Mouse (Mus musculus) midbrain, embryonic 15.5 days (tissue): ENCODE data around the gene Ano10. TPM values are rescaled to one million over a fixed set of nuclear protein-coding genes. Genes with fewer than 3 reads are reported as not detected.

Experiments used
- ATAC-seq: fragments of 200-750 bp; cut with Nextera tagmentation; replicated peaks from 2 replicates; pipeline ENCODE4 v1.8.0; 2017; ENCODE audit warnings: moderate TSS enrichment
- H3K27ac ChIP-seq: fragments of 300-500 bp; sonication (generic); 2 replicates; pipeline ENCODE4 v1.5.1; 2015; ENCODE audit warnings: mild to moderate bottlenecking, inconsistent platforms
- H3K27me3 ChIP-seq: fragments of 300-500 bp; sonication (generic); replicated peaks from 2 replicates; pipeline ENCODE4 v1.6.1; 2015; ENCODE audit warnings: inconsistent platforms
- H3K36me3 ChIP-seq: fragments of 300-500 bp; sonication (generic); replicated peaks from 2 replicates; pipeline ENCODE4 v1.6.1; 2015; ENCODE audit warnings: inconsistent platforms
- H3K4me1 ChIP-seq: fragments of 300-500 bp; sonication (generic); 2 replicates; pipeline ENCODE4 v1.6.1; 2015; ENCODE audit warnings: inconsistent platforms
- H3K4me2 ChIP-seq: fragments of 300-500 bp; sonication (generic); 2 replicates; pipeline ENCODE4 v1.6.1; 2015; ENCODE audit warnings: inconsistent platforms, mild to moderate bottlenecking, moderate library complexity
- H3K4me3 ChIP-seq: fragments of 300-500 bp; sonication (generic); 2 replicates; pipeline ENCODE4 v1.5.1; 2015; ENCODE audit warnings: mild to moderate bottlenecking, inconsistent platforms
- H3K9ac ChIP-seq: fragments of 300-500 bp; sonication (generic); 2 replicates; pipeline ENCODE4 v1.6.1; 2015; ENCODE audit warnings: mild to moderate bottlenecking, inconsistent platforms
- H3K9me3 ChIP-seq: fragments of 300-500 bp; sonication (generic); 2 replicates; pipeline ENCODE4 v1.6.1; 2016; ENCODE audit warnings: inconsistent platforms
- WGBS: fragments of 180-500 bp; shearing (Covaris S2); methylation state at CpG from one replicate; pipeline ENCODE4 v1.1.7; 2015; ENCODE audit warnings: mixed read lengths; 5-methylcytosine and 5-hydroxymethylcytosine counted together
- polyA plus RNA-seq: library from polyadenylated mRNA; unstranded; fragments of >200 nt; fragmentation: Nextera tagmentation; extraction: Ambion mirVana; gene quantifications from 2 replicates; pipeline ENCODE4 v1.2.1, GENCODE M21; 2015

Ano10 gene
- polyA plus RNA-seq, 1 experiment from 2014 or later: 39.7 TPM

GRCm38 (mm10) chr9:122139236-122139635 lies 155.0 kb downstream of the Ano10 start:
- ATAC-seq: no peak
- WGBS: 56% methylated on average over 2 of the region's 2 CpGs
- H3K4me1 ChIP-seq: peaks cover 2% of the 10 kb centered on the region; the same call in 1 of the 2 replicates
- H3K27me3 ChIP-seq: no peaks in the 10 kb centered on the region
- 0 out of 2 replicates have a peak, but pooled peaks cover 4% of the 10 kb centered on the region for H3K36me3 ChIP-seq
- H3K27ac ChIP-seq: no peak overlapping the region
- no peak overlapping the region for H3K4me3 ChIP-seq
- no peak overlapping the region for H3K9ac ChIP-seq
- H3K9me3 ChIP-seq: no peaks in the 10 kb centered on the region
- no peak overlapping the region for H3K4me2 ChIP-seq

DNA sequence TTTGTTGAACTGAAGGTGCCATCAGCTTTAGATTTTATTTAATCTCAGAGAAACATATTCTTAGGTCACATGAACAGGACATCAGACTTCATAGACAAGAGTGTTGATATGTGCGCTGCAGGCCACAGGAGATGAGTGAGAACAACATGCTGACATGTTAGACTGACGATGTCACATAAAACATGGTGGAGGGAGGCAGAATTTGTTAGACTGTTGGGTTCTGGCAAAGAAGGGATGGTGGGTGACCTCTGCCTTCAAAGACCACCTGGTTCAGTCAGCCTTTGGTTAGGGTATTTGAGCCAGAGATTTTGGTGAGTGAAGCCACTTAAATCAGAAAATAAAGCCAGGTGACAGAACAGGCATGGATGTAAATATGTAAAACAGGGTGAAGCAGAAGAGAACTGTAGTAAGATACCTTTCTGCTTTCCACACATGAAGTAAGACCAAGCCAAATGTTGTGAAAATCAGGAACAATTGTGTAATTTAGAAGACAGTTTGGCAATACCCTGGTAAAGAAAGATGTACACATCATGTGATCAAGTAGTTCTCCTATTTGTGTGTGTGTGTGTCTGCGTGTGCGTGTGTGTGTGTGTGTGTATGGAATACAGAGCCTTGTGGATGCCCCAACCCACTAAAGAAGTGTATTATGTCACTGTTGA lies 155.7 kb downstream of the Ano10 start:
- Histone ChIP-seq H3K4me1 (peaks cover 2% of the 10 kb centered on the region; the same call in 1 of the 2 replicates), H3K4me3 (no peak overlapping the region), H3K9ac (no peak overlapping the region), H3K27ac (no peak overlapping the region), H3K4me2 (no peak overlapping the region), H3K9me3 (no peaks in the 10 kb centered on the region), H3K27me3 (no peaks in the 10 kb centered on the region), H3K36me3 (0 out of 2 replicates have a peak, but pooled peaks cover 2% of the 10 kb centered on the region)
- no peak for ATAC-seq
- WGBS: 93% methylated on average over 4 of the region's 4 CpGs

- Histone ChIP-seq H3K4me1 (peaks cover 2% of the 10 kb centered on the region; the same call in 1 of the 2 replicates), H3K4me3 (no peak overlapping the region), H3K9me3 (no peaks in the 10 kb centered on the region), H3K4me2 (no peak overlapping the region), H3K27me3 (no peaks in the 10 kb centered on the region), H3K27ac (no peak overlapping the region), H3K9ac (no peak overlapping the region), H3K36me3 (0 out of 2 replicates have a peak, but pooled peaks cover 2% of the 10 kb centered on the region)
- 71% methylated on average over 1 of the region's 1 CpGs for WGBS
- no peak for ATAC-seq
These were observed 156.3 kb downstream of the Ano10 start for GRCm38 (mm10) chr9:122137960-122138359.

- Histone ChIP-seq H3K27ac (no peak overlapping the region), H3K9ac (no peak overlapping the region), H3K27me3 (no peaks in the 10 kb centered on the region), H3K4me2 (no peak overlapping the region), H3K36me3 (0 out of 2 replicates have a peak, but pooled peaks cover 2% of the 10 kb centered on the region), H3K9me3 (no peaks in the 10 kb centered on the region), H3K4me3 (no peak overlapping the region), H3K4me1 (peaks cover 2% of the 10 kb centered on the region; the same call in 1 of the 2 replicates)
- no peak for ATAC-seq
- 93% methylated on average over 2 of the region's 2 CpGs for WGBS
These were observed 158.4 kb downstream of the Ano10 start for GRCm38 (mm10) chr9:122135885-122136170.

- no peak overlapping the region for H3K27ac ChIP-seq
- H3K27me3 ChIP-seq: no peaks in the 10 kb centered on the region
- no peaks in the 10 kb centered on the region for H3K9me3 ChIP-seq
- 0 out of 2 replicates have a peak, but pooled peaks cover 2% of the 10 kb centered on the region for H3K36me3 ChIP-seq
- peaks cover 2% of the 10 kb centered on the region; the same call in 1 of the 2 replicates for H3K4me1 ChIP-seq
- whole genome bisulfite sequencing: 78% methylated on average over 1 of the region's 1 CpGs
- ATAC-seq: no peak
- H3K4me3 ChIP-seq: no peak overlapping the region
- no peak overlapping the region for H3K4me2 ChIP-seq
- H3K9ac ChIP-seq: no peak overlapping the region
These were observed 158.9 kb downstream of the Ano10 start for GRCm38 (mm10) chr9:122135095-122135884.

DNA sequence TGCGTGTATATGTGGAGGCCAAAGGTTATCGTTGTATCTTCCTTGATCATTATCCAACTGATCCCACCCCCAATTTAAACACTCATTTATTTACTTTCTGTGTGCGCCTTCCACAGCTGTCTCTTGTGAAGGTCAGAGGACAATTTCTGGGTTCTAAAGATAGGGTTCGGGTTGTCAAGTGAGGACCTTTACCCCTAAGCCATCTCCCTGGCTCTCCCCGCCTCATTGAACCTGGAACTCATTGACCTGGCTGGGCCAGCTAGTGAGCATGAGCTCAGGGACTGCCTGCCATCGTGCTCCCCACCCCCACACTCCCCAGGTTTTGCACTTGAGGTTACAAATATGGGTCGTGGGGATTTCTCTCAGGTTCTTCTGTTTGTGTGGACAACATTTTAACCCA lies 162.1 kb downstream of the Ano10 start:
- H3K27ac ChIP-seq: no peak overlapping the region
- H3K9me3 ChIP-seq: no peaks in the 10 kb centered on the region
- no peak overlapping the region for H3K9ac ChIP-seq
- WGBS: 84% methylated on average over 7 of the region's 7 CpGs
- no peaks in the 10 kb centered on the region for H3K36me3 ChIP-seq
- ATAC-seq: no peak
- H3K27me3 ChIP-seq: no peaks in the 10 kb centered on the region
- no peak overlapping the region for H3K4me3 ChIP-seq
- H3K4me1 ChIP-seq: peaks cover 2% of the 10 kb centered on the region; the same call in 1 of the 2 replicates
- no peak overlapping the region for H3K4me2 ChIP-seq

DNA sequence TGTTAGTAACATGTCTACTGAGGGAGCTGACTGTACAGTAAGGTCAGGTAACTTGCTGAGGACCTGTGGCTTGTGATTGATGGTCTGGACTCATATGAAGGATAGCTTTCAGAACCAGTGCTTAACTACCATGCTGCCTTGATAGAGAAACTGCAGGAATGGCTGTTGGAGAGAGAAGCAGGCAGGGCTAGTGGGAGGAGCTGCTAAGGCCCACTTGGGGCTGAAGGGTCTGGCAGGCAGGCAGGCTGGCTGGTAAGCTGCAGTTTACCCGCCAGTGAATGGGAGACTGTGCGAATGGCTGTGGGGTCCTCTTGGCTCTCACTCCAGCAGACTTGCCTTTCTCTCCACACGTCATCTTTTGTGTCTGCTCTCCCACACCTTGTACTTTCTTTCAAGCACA lies 163.6 kb downstream of the Ano10 start:
- WGBS: 26% methylated on average over 3 of the region's 3 CpGs
- ATAC-seq: no peak

GRCm38 (mm10) chr9:122128686-122129085 lies 165.5 kb downstream of the Ano10 start:
- Histone ChIP-seq H3K27ac (no peak overlapping the region), H3K27me3 (no peaks in the 10 kb centered on the region), H3K4me1 (peaks cover 4% of the 10 kb centered on the region; the same call in 1 of the 2 replicates), H3K4me3 (no peak overlapping the region), H3K9me3 (no peaks in the 10 kb centered on the region), H3K4me2 (no peak overlapping the region), H3K36me3 (no peaks in the 10 kb centered on the region), H3K9ac (no peak overlapping the region)
- no peak for ATAC-seq
- 82% methylated on average over 5 of the region's 5 CpGs for WGBS

More for the DNA sequence above, 163.6 kb downstream of the Ano10 start:
- Histone ChIP-seq H3K36me3 (no peaks in the 10 kb centered on the region), H3K27me3 (no peaks in the 10 kb centered on the region), H3K4me1 (peaks cover 7% of the 10 kb centered on the region; the same call in 1 of the 2 replicates), H3K27ac (no peak overlapping the region), H3K4me2 (no peak overlapping the region), H3K9ac (no peak overlapping the region), H3K9me3 (no peaks in the 10 kb centered on the region), H3K4me3 (no peak overlapping the region)

DNA sequence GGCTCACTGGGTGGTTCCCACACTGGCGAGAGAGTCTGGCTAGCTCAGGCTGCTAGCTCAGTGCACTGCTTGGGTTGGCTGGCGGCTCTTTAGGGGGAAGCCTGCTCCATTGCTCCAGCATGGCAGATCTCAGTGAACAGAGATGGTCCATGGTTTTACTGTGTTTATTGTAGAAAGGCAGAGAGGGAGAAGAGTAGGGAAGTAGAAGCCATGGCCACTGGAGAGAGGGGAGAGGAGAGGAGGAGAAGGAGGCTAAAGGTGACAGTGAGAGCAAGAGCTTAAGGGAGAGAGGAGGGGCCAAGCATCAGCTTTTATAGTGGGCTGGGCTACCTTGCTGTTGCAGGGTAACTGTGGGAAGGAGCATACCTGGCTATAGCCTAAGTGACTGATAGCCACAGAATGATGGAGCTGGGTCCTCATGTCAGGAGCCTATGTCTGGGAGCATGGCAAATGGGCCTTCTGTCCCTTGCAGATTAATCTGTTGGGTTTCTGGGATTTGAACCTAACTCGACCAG lies 166.9 kb downstream of the Ano10 start:
- H3K9me3 ChIP-seq: no peaks in the 10 kb centered on the region
- ATAC-seq: no peak
- peaks cover 4% of the 10 kb centered on the region; the same call in 1 of the 2 replicates for H3K4me1 ChIP-seq
- no peaks in the 10 kb centered on the region for H3K36me3 ChIP-seq
- 68% methylated on average over 3 of the region's 3 CpGs for WGBS
- H3K27ac ChIP-seq: no peak overlapping the region
- no peak overlapping the region for H3K4me2 ChIP-seq
- H3K9ac ChIP-seq: no peak overlapping the region
- H3K27me3 ChIP-seq: no peaks in the 10 kb centered on the region
- H3K4me3 ChIP-seq: no peak overlapping the region

- WGBS: 75% methylated on average over 8 of the region's 8 CpGs
- ATAC-seq: no peak
- H3K27me3 ChIP-seq: no peaks in the 10 kb centered on the region
These were observed 167.4 kb downstream of the Ano10 start for GRCm38 (mm10) chr9:122126790-122127189.

More at GRCm38 (mm10) chr9:122126790-122127189, 167.4 kb downstream of the Ano10 start:
- no peak overlapping the region for H3K9ac ChIP-seq
- H3K27ac ChIP-seq: no peak overlapping the region
- H3K36me3 ChIP-seq: no peaks in the 10 kb centered on the region
- peaks cover 4% of the 10 kb centered on the region; the same call in 1 of the 2 replicates for H3K4me1 ChIP-seq
- H3K9me3 ChIP-seq: no peaks in the 10 kb centered on the region
- H3K4me3 ChIP-seq: no peak overlapping the region
- no peak overlapping the region for H3K4me2 ChIP-seq
